Mouse (Mus musculus) embryonic facial prominence, embryonic 12.5 days (tissue): ENCODE measurements around the gene Calml3. TPM values are rescaled to one million over a fixed set of nuclear protein-coding genes. Genes with fewer than 3 reads are reported as not detected.

Experiments used
- ATAC-seq: fragments of 200-750 bp; cut with Nextera tagmentation; 2 replicates; pipeline ENCODE4 v1.8.0; 2017; ENCODE audit not compliant: insufficient number of reproducible peaks, insufficient read depth, low FRiP score, low TSS enrichment
- H3K27ac ChIP-seq: fragments of 300-500 bp; sonication (generic); 2 replicates; pipeline ENCODE4 v1.5.1; 2016; ENCODE audit warnings: mild to moderate bottlenecking
- H3K27me3 ChIP-seq: fragments of 300-500 bp; sonication (generic); 2 replicates; pipeline ENCODE4 v1.6.1; 2016; ENCODE audit warnings: mild to moderate bottlenecking, moderate library complexity
- H3K36me3 ChIP-seq: fragments of 300-500 bp; sonication (generic); 2 replicates; pipeline ENCODE4 v1.6.1; 2016; ENCODE audit warnings: mild to moderate bottlenecking
- H3K4me1 ChIP-seq: fragments of 300-500 bp; sonication (generic); 2 replicates; pipeline ENCODE4 v1.6.1; 2016
- H3K4me2 ChIP-seq: fragments of 300-500 bp; sonication (generic); replicated peaks from 2 replicates; pipeline ENCODE4 v1.6.1; 2016; ENCODE audit warnings: mild to moderate bottlenecking, moderate library complexity
- H3K4me3 ChIP-seq: fragments of 300-500 bp; sonication (generic); 2 replicates; pipeline ENCODE4 v1.5.1; 2016; ENCODE audit warnings: mild to moderate bottlenecking
- H3K9ac ChIP-seq: fragments of 300-500 bp; sonication (generic); 2 replicates; pipeline ENCODE4 v1.6.1; 2016; ENCODE audit warnings: mild to moderate bottlenecking, moderate library complexity
- H3K9me3 ChIP-seq: fragments of 300-500 bp; sonication (generic); 2 replicates; pipeline ENCODE4 v1.6.1; 2016; ENCODE audit warnings: mild to moderate bottlenecking, moderate library complexity
- WGBS: fragments of 180-500 bp; shearing (Covaris S2); methylation state at CpG from one replicate; pipeline ENCODE4 v1.1.7; 2016; 5-methylcytosine and 5-hydroxymethylcytosine counted together
- polyA plus RNA-seq: library from polyadenylated mRNA; unstranded; fragments of >200 nt; fragmentation: Nextera tagmentation; extraction: Ambion mirVana; gene quantifications from 2 replicates; pipeline ENCODE4 v1.2.1, GENCODE M21; 2016

Gene Calml3
- polyA plus RNA-seq, 1 experiment from 2014 or later = 0.41 TPM

- no peaks in the 10 kb centered on the region for H3K4me1 ChIP-seq
- H3K27me3 ChIP-seq = no peaks in the 10 kb centered on the region
- H3K36me3 ChIP-seq = no peaks in the 10 kb centered on the region
- H3K27ac ChIP-seq = no peak overlapping the region
- no peak overlapping the region for H3K4me3 ChIP-seq
- ATAC-seq = no peak
- H3K4me2 ChIP-seq = no peak overlapping the region
- WGBS = 77% methylated on average over 8 of the region's 8 CpGs
- H3K9me3 ChIP-seq = no peaks in the 10 kb centered on the region
- H3K9ac ChIP-seq = no peak overlapping the region
These were observed 24.4 kb downstream of the Calml3 start for GRCm38 (mm10) chr13:3779575-3780226.

GRCm38 (mm10) chr13:3778591-3779364 is 25.3 kb downstream of the Calml3 start:
- no peaks in the 10 kb centered on the region for H3K36me3 ChIP-seq
- no peak for ATAC-seq
- no peak overlapping the region for H3K4me2 ChIP-seq
- no peak overlapping the region for H3K27ac ChIP-seq
- no peaks in the 10 kb centered on the region for H3K4me1 ChIP-seq
- H3K27me3 ChIP-seq = no peaks in the 10 kb centered on the region
- no peak overlapping the region for H3K9ac ChIP-seq
- WGBS = 86% methylated on average over 4 of the region's 4 CpGs
- no peak overlapping the region for H3K4me3 ChIP-seq
- no peaks in the 10 kb centered on the region for H3K9me3 ChIP-seq

GRCm38 (mm10) chr13:3777216-3777912 is 26.8 kb downstream of the Calml3 start:
- no peaks in the 10 kb centered on the region for H3K36me3 ChIP-seq
- WGBS = 86% methylated on average over 5 of the region's 5 CpGs
- ATAC-seq = no peak

GRCm38 (mm10) chr13:3776446-3776845 is 27.7 kb downstream of the Calml3 start:
- 93% methylated on average over 4 of the region's 4 CpGs for WGBS
- H3K4me3 ChIP-seq = no peak overlapping the region
- no peak for ATAC-seq
- no peaks in the 10 kb centered on the region for H3K27me3 ChIP-seq
- H3K4me2 ChIP-seq = no peak overlapping the region
- H3K9ac ChIP-seq = no peak overlapping the region
- H3K9me3 ChIP-seq = no peaks in the 10 kb centered on the region
- H3K36me3 ChIP-seq = no peaks in the 10 kb centered on the region
- H3K27ac ChIP-seq = no peak overlapping the region
- H3K4me1 ChIP-seq = no peaks in the 10 kb centered on the region

More at GRCm38 (mm10) chr13:3777216-3777912, 26.8 kb downstream of the Calml3 start:
- Histone ChIP-seq H3K4me3 (no peak overlapping the region), H3K27me3 (no peaks in the 10 kb centered on the region), H3K4me2 (no peak overlapping the region), H3K9ac (no peak overlapping the region), H3K9me3 (no peaks in the 10 kb centered on the region), H3K27ac (no peak overlapping the region), H3K4me1 (no peaks in the 10 kb centered on the region)

GRCm38 (mm10) chr13:3774991-3775390 is 29.1 kb downstream of the Calml3 start:
- H3K9ac ChIP-seq = no peak overlapping the region
- H3K4me2 ChIP-seq = no peak overlapping the region
- H3K9me3 ChIP-seq = no peaks in the 10 kb centered on the region
- 81% methylated on average over 4 of the region's 4 CpGs for WGBS
- H3K36me3 ChIP-seq = no peaks in the 10 kb centered on the region
- no peaks in the 10 kb centered on the region for H3K27me3 ChIP-seq
- H3K27ac ChIP-seq = no peak overlapping the region
- H3K4me1 ChIP-seq = peaks cover 11% of the 10 kb centered on the region; the same call in 1 of the 2 replicates
- ATAC-seq = no peak
- no peak overlapping the region for H3K4me3 ChIP-seq

- no peak overlapping the region for H3K4me2 ChIP-seq
- H3K9ac ChIP-seq = no peak overlapping the region
- peaks cover 16% of the 10 kb centered on the region; the same call in 1 of the 2 replicates for H3K4me1 ChIP-seq
- 79% methylated on average over 3 of the region's 3 CpGs for WGBS
- ATAC-seq = no peak
- H3K27me3 ChIP-seq = no peaks in the 10 kb centered on the region
- no peaks in the 10 kb centered on the region for H3K36me3 ChIP-seq
- H3K27ac ChIP-seq = no peak overlapping the region
- no peak overlapping the region for H3K4me3 ChIP-seq
- H3K9me3 ChIP-seq = no peaks in the 10 kb centered on the region
These were observed 29.8 kb downstream of the Calml3 start for GRCm38 (mm10) chr13:3774280-3774679.

GRCm38 (mm10) chr13:3773149-3773688 is 30.9 kb downstream of the Calml3 start:
- 92% methylated on average over 2 of the region's 2 CpGs for WGBS

GRCm38 (mm10) chr13:3771221-3771620 is 32.9 kb downstream of the Calml3 start:
- no peak overlapping the region for H3K4me2 ChIP-seq
- H3K4me1 ChIP-seq = peaks cover 16% of the 10 kb centered on the region; the same call in 1 of the 2 replicates
- H3K4me3 ChIP-seq = no peak overlapping the region
- no peak overlapping the region for H3K9ac ChIP-seq
- no peaks in the 10 kb centered on the region for H3K27me3 ChIP-seq
- peak overlapping the region; percentile 80 for H3K27ac ChIP-seq
- ATAC-seq = no peak
- no peaks in the 10 kb centered on the region for H3K9me3 ChIP-seq
- H3K36me3 ChIP-seq = no peaks in the 10 kb centered on the region
- 90% methylated on average over 5 of the region's 5 CpGs for WGBS

More at GRCm38 (mm10) chr13:3773149-3773688, 30.9 kb downstream of the Calml3 start:
- ATAC-seq = no peak
- Histone ChIP-seq H3K9me3 (no peaks in the 10 kb centered on the region), H3K4me1 (peaks cover 16% of the 10 kb centered on the region; the same call in 1 of the 2 replicates), H3K27ac (no peak overlapping the region), H3K4me2 (no peak overlapping the region), H3K27me3 (no peaks in the 10 kb centered on the region), H3K36me3 (no peaks in the 10 kb centered on the region), H3K9ac (no peak overlapping the region), H3K4me3 (no peak overlapping the region)

GRCm38 (mm10) chr13:3770170-3771024 is 33.7 kb downstream of the Calml3 start:
- 56% methylated on average over 11 of the region's 11 CpGs for WGBS
- ATAC-seq = peak; percentile 67; the same call in 1 of the 2 replicates
- H3K4me2 ChIP-seq = no peak overlapping the region

GRCm38 (mm10) chr13:3769531-3769930 is 34.6 kb downstream of the Calml3 start:
- WGBS = 78% methylated on average over 3 of the region's 3 CpGs
- no peaks in the 10 kb centered on the region for H3K27me3 ChIP-seq
- H3K4me3 ChIP-seq = no peak overlapping the region
- peaks cover 16% of the 10 kb centered on the region; the same call in 1 of the 2 replicates for H3K4me1 ChIP-seq
- no peaks in the 10 kb centered on the region for H3K9me3 ChIP-seq
- H3K36me3 ChIP-seq = no peaks in the 10 kb centered on the region
- no peak for ATAC-seq
- H3K4me2 ChIP-seq = no peak overlapping the region
- peak overlapping the region; percentile 80 for H3K27ac ChIP-seq
- H3K9ac ChIP-seq = no peak overlapping the region

More at GRCm38 (mm10) chr13:3770170-3771024, 33.7 kb downstream of the Calml3 start:
- Histone ChIP-seq H3K4me3 (no peak overlapping the region), H3K9ac (no peak overlapping the region), H3K4me1 (peaks cover 16% of the 10 kb centered on the region; the same call in 1 of the 2 replicates), H3K27me3 (no peaks in the 10 kb centered on the region), H3K36me3 (no peaks in the 10 kb centered on the region), H3K27ac (peak overlapping the region; percentile 80), H3K9me3 (no peaks in the 10 kb centered on the region)

- Histone ChIP-seq H3K9me3 (no peaks in the 10 kb centered on the region), H3K4me1 (peaks cover 16% of the 10 kb centered on the region; the same call in 1 of the 2 replicates), H3K4me2 (no peak overlapping the region), H3K4me3 (no peak overlapping the region), H3K27me3 (no peaks in the 10 kb centered on the region), H3K9ac (no peak overlapping the region), H3K36me3 (no peaks in the 10 kb centered on the region), H3K27ac (no peak overlapping the region)
- WGBS = 80% methylated on average over 3 of the region's 3 CpGs
- ATAC-seq = no peak
These were observed 35.5 kb downstream of the Calml3 start for GRCm38 (mm10) chr13:3768621-3769020.
